Mouse (Mus musculus) right cerebral cortex, postnatal 14 days (tissue): Measurements from ENCODE around the gene Kcnq5.
"Not testable (repeated sequence)": the region's sequence is repeated elsewhere in the genome, so short reads cannot be mapped to it uniquely, and the experiment has no call there.

Experiments
- DNase-seq: peaks from one replicate; pipeline ENCODE4 v3.0.0; 2022

Gene Kcnq5

GRCm38 (mm10) chr1:21836337-21836736 is 125.4 kb downstream of the Kcnq5 start:
- no peak for DNase-seq

GRCm38 (mm10) chr1:21829909-21830455 is 131.8 kb downstream of the Kcnq5 start:
- DNase-seq: no peak

- DNase-seq: no peak
Measured at GRCm38 (mm10) chr1:21820066-21820630, 141.6 kb downstream of the Kcnq5 start.

GRCm38 (mm10) chr1:21805064-21805463 is 156.7 kb downstream of the Kcnq5 start:
- DNase-seq: no peak

- no peak for DNase-seq
Measured at GRCm38 (mm10) chr1:21804477-21804866, 157.3 kb downstream of the Kcnq5 start.

- DNase-seq: no peak
Measured at GRCm38 (mm10) chr1:21803751-21804476, 157.8 kb downstream of the Kcnq5 start.

- no peak for DNase-seq
Measured at GRCm38 (mm10) chr1:21780746-21781145, 181.0 kb downstream of the Kcnq5 start.

GRCm38 (mm10) chr1:21777560-21777959 is 184.2 kb downstream of the Kcnq5 start:
- no peak for DNase-seq

- DNase-seq: no peak
Measured at GRCm38 (mm10) chr1:21773931-21774330, 187.8 kb downstream of the Kcnq5 start.

- DNase-seq: no peak
Measured at GRCm38 (mm10) chr1:21770494-21770893, 191.2 kb downstream of the Kcnq5 start.

- no peak for DNase-seq
Measured at GRCm38 (mm10) chr1:21749297-21749696, 212.4 kb downstream of the Kcnq5 start.

GRCm38 (mm10) chr1:21729131-21729530 is 232.6 kb downstream of the Kcnq5 start:
- DNase-seq: no peak

- DNase-seq: not testable (repeated sequence)
Measured at GRCm38 (mm10) chr1:21723231-21723630, 238.5 kb downstream of the Kcnq5 start.

GRCm38 (mm10) chr1:21721246-21721645 is 240.5 kb downstream of the Kcnq5 start:
- DNase-seq: no peak

- DNase-seq: no peak
Measured at GRCm38 (mm10) chr1:21714816-21715215, 246.9 kb downstream of the Kcnq5 start.

GRCm38 (mm10) chr1:21712711-21713110 is 249.0 kb downstream of the Kcnq5 start:
- no peak for DNase-seq

GRCm38 (mm10) chr1:21690458-21690857 is 271.3 kb downstream of the Kcnq5 start:
- peak; percentile 10 for DNase-seq

GRCm38 (mm10) chr1:21688918-21689317 is 272.8 kb downstream of the Kcnq5 start:
- DNase-seq: no peak

GRCm38 (mm10) chr1:21684444-21684843 is 277.3 kb downstream of the Kcnq5 start:
- no peak for DNase-seq

- no peak for DNase-seq
Measured at GRCm38 (mm10) chr1:21676805-21677204, 284.9 kb downstream of the Kcnq5 start.

GRCm38 (mm10) chr1:21660840-21661239 is 300.9 kb downstream of the Kcnq5 start:
- DNase-seq: no peak

- DNase-seq: no peak
Measured at GRCm38 (mm10) chr1:21650820-21651219, 310.9 kb downstream of the Kcnq5 start.

GRCm38 (mm10) chr1:21635406-21635805 is 326.3 kb downstream of the Kcnq5 start:
- DNase-seq: no peak

GRCm38 (mm10) chr1:21634013-21634412 is 327.7 kb downstream of the Kcnq5 start:
- DNase-seq: no peak
